Mouse (Mus musculus): ENCODE measurements around the gene Nup85. TPM values are rescaled to one million over a fixed set of nuclear protein-coding genes. Genes with fewer than 3 reads are reported as not detected.

Nup85 gene
- total RNA-seq, 1 experiment, result 279 TPM

- in situ Hi-C loops (cut with MboI; ENCODE audit: low sequenced_read_pairs in 2 of 2, unreplicated experiment in 2 of 2), result no loop called here
- TF ChIP-seq ZC3H11A (IDR thresholded peaks at IDR 0.05; ENCODE audit: borderline replicate concordance, low read depth, low read length), result no peak
- TF ChIP-seq ZNF384 (IDR thresholded peaks at IDR 0.05; ENCODE audit: low read depth, low read length), result no peak
- TF ChIP-seq CHD2 (IDR thresholded peaks at IDR 0.05; ENCODE audit: low read depth, low read length), result no peak
- no peak for TF ChIP-seq HCFC1 (IDR thresholded peaks at IDR 0.05; ENCODE audit: borderline replicate concordance, insufficient read depth, low read length)
- no peak for TF ChIP-seq MAFK (IDR thresholded peaks at IDR 0.05; ENCODE audit: insufficient read depth, low read depth, low read length)
- H3K4me3 ChIP-seq (ENCODE audit: insufficient read depth in 1 of 2, low read depth in 1 of 2, low read length in 2 of 2, poor library complexity in 1 of 2, severe bottlenecking in 1 of 2), result no peak overlapping the region
- peaks cover 50% of the 10 kb centered on the region for H3K36me3 ChIP-seq (ENCODE audit: control insufficient read depth, insufficient read depth, low read length, poor library complexity, severe bottlenecking)
- no peaks in the 10 kb centered on the region for H3K9me3 ChIP-seq (ENCODE audit: control insufficient read depth, insufficient read depth, low read depth, low read length)
- no peak for DNase-seq (ENCODE audit: low read depth, low spot score)
- H3K27ac ChIP-seq (ENCODE audit: insufficient read depth, low read depth, low read length, poor library complexity, severe bottlenecking), result no peak overlapping the region
- H3K9ac ChIP-seq (ENCODE audit: insufficient read depth, low read depth, low read length, poor library complexity, severe bottlenecking), result no peak overlapping the region
- peaks cover 2 to 5% of the 10 kb centered on the region in 2 experiments; a peak in 1 of 4 replicates for H3K4me1 ChIP-seq (ENCODE audit: control insufficient read depth in 2 of 2, insufficient read depth in 2 of 2, low read length in 2 of 2, poor library complexity in 1 of 2)
Observed at GRCm38 (mm10) chr11:115606733-115607132, 42.5 kb downstream of the Nup85 start.

- Histone ChIP-seq H3K4me1 (ENCODE audit: control insufficient read depth in 2 of 2, insufficient read depth in 2 of 2, low read length in 2 of 2, poor library complexity in 1 of 2) (peaks cover 6 to 8% of the 10 kb centered on the region in 2 experiments; a peak in 3 of 4 replicates), H3K36me3 (ENCODE audit: control insufficient read depth, insufficient read depth, low read length, poor library complexity, severe bottlenecking) (peaks cover 46% of the 10 kb centered on the region), H3K27ac (ENCODE audit: insufficient read depth, low read depth, low read length, poor library complexity, severe bottlenecking) (no peak overlapping the region), H3K4me3 (ENCODE audit: insufficient read depth in 1 of 2, low read depth in 1 of 2, low read length in 2 of 2, poor library complexity in 1 of 2, severe bottlenecking in 1 of 2) (peak overlapping the region in 1 of 2 experiments; percentile 23; a peak in 1 of 4 replicates), H3K9me3 (ENCODE audit: control insufficient read depth, insufficient read depth, low read depth, low read length) (no peaks in the 10 kb centered on the region), H3K9ac (ENCODE audit: insufficient read depth, low read depth, low read length, poor library complexity, severe bottlenecking) (no peak overlapping the region)
- in situ Hi-C loops (cut with MboI; ENCODE audit: low sequenced_read_pairs in 2 of 2, unreplicated experiment in 2 of 2), result no loop called here
- no peak for DNase-seq (ENCODE audit: low read depth, low spot score)
- TF ChIP-seq CHD2 (IDR thresholded peaks at IDR 0.05; ENCODE audit: low read depth, low read length) (no peak), HCFC1 (IDR thresholded peaks at IDR 0.05; ENCODE audit: borderline replicate concordance, insufficient read depth, low read length) (no peak)
Observed at GRCm38 (mm10) chr11:115608421-115609399, 44.5 kb downstream of the Nup85 start.

GRCm38 (mm10) chr11:115609576-115609975, 45.3 kb downstream of the Nup85 start:
- no peaks in the 10 kb centered on the region for H3K9me3 ChIP-seq (ENCODE audit: control insufficient read depth, insufficient read depth, low read depth, low read length)
- H3K36me3 ChIP-seq (ENCODE audit: control insufficient read depth, insufficient read depth, low read length, poor library complexity, severe bottlenecking), result peaks cover 50% of the 10 kb centered on the region
- H3K4me1 ChIP-seq (ENCODE audit: control insufficient read depth in 2 of 2, insufficient read depth in 2 of 2, low read length in 2 of 2, poor library complexity in 1 of 2), result peaks cover 7 to 16% of the 10 kb centered on the region in 2 experiments; a peak in 3 of 4 replicates
- H3K4me3 ChIP-seq (ENCODE audit: insufficient read depth in 1 of 2, low read depth in 1 of 2, low read length in 2 of 2, poor library complexity in 1 of 2, severe bottlenecking in 1 of 2), result peak overlapping the region in 1 of 2 experiments; percentile 23; a peak in 1 of 4 replicates
- TF ChIP-seq ZC3H11A (IDR thresholded peaks at IDR 0.05; ENCODE audit: borderline replicate concordance, low read depth, low read length) (no peak), ZNF384 (IDR thresholded peaks at IDR 0.05; ENCODE audit: low read depth, low read length) (no peak), CHD2 (IDR thresholded peaks at IDR 0.05; ENCODE audit: low read depth, low read length) (no peak), MAFK (IDR thresholded peaks at IDR 0.05; ENCODE audit: insufficient read depth, low read depth, low read length) (no peak), HCFC1 (IDR thresholded peaks at IDR 0.05; ENCODE audit: borderline replicate concordance, insufficient read depth, low read length) (no peak)
- in situ Hi-C loops (cut with MboI; ENCODE audit: low sequenced_read_pairs in 2 of 2, unreplicated experiment in 2 of 2), result no loop called here
- H3K27ac ChIP-seq (ENCODE audit: insufficient read depth, low read depth, low read length, poor library complexity, severe bottlenecking), result no peak overlapping the region
- no peak for DNase-seq (ENCODE audit: low read depth, low spot score)
- no peak overlapping the region for H3K9ac ChIP-seq (ENCODE audit: insufficient read depth, low read depth, low read length, poor library complexity, severe bottlenecking)

GRCm38 (mm10) chr11:115611173-115611572, 46.9 kb downstream of the Nup85 start:
- in situ Hi-C loops (cut with MboI; ENCODE audit: low sequenced_read_pairs in 2 of 2, unreplicated experiment in 2 of 2), result no loop called here
- TF ChIP-seq ZC3H11A (IDR thresholded peaks at IDR 0.05; ENCODE audit: borderline replicate concordance, low read depth, low read length) (no peak), ZNF384 (IDR thresholded peaks at IDR 0.05; ENCODE audit: low read depth, low read length) (no peak), HCFC1 (IDR thresholded peaks at IDR 0.05; ENCODE audit: borderline replicate concordance, insufficient read depth, low read length) (no peak), MAFK (IDR thresholded peaks at IDR 0.05; ENCODE audit: insufficient read depth, low read depth, low read length) (no peak), CHD2 (IDR thresholded peaks at IDR 0.05; ENCODE audit: low read depth, low read length) (no peak)
- Histone ChIP-seq H3K4me3 (ENCODE audit: insufficient read depth in 1 of 2, low read depth in 1 of 2, low read length in 2 of 2, poor library complexity in 1 of 2, severe bottlenecking in 1 of 2) (peak overlapping the region in 1 of 2 experiments; percentile 90; a peak in 1 of 4 replicates), H3K27ac (ENCODE audit: insufficient read depth, low read depth, low read length, poor library complexity, severe bottlenecking) (no peak overlapping the region), H3K9me3 (ENCODE audit: control insufficient read depth, insufficient read depth, low read depth, low read length) (no peaks in the 10 kb centered on the region), H3K9ac (ENCODE audit: insufficient read depth, low read depth, low read length, poor library complexity, severe bottlenecking) (no peak overlapping the region), H3K36me3 (ENCODE audit: control insufficient read depth, insufficient read depth, low read length, poor library complexity, severe bottlenecking) (peaks cover 44% of the 10 kb centered on the region), H3K4me1 (ENCODE audit: control insufficient read depth in 2 of 2, insufficient read depth in 2 of 2, low read length in 2 of 2, poor library complexity in 1 of 2) (peaks cover 15 to 24% of the 10 kb centered on the region in 2 experiments; a peak in 3 of 4 replicates)
- no peak for DNase-seq (ENCODE audit: low read depth, low spot score)
